Mouse (Mus musculus) lung, postnatal 25 days (tissue): ENCODE data around the gene Polr1c.

Experiments
- DNase-seq: peaks from one replicate; pipeline ENCODE4 v3.0.0; 2022; ENCODE audit warnings: low spot score

The Polr1c gene

DNA sequence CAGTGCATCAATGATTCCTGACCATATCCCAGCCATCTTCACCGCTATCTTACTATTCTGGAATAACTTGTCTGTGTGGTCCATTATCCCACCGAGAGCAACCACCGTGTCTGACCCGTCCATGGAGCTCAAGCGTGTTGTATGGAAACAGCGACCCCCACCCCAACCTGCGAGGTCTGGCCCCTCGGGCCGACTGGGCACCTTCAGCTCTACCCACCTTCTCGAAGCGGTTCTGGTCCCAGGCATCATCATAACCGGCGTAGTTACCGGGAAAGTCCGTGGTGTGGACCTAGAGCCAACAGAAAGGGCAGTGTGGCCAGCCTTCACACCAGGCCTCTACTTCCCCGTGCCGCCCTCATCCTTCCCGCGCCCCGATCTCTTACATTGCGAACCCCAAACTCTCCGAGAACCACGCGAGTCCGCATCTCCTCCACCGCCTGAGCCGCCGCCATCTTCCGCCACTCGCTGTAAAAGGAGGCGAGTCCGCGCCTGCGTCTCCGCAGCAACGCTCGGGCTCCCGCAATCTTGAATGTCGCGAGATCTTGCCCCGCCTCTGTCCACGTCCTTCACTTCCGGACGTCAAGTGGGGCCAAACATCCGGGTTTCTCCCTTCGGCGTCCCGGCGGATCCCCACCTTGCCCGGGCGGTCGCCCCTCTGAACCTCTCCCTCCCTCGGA lies at the start of gene Polr1c, which contains the start of gene Yipf3:
Polr1c (minus strand) TSS at position 543 of the 677 bp plus-strand sequence.
Yipf3 (plus strand) TSS at position 569 of the 677 bp plus-strand sequence.
- peak; percentile 97 for DNase-seq

DNA sequence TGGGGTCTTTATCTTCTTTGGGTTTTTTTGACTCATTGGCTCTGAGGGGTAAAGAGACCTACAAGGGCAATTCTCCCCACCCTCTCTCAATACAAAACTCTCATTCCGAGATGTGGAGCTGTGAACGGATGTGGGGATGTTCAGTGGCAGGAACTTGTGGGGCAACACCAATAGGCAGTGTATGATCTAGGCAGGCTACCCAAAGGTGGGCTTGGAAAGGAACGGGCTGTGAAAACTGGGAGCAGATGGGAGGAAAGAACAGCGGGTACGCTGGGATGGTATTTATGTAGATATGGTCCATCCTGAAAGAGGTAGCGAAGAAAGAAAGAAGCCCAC lies 49.1 kb upstream of the Polr1c start:
- no peak for DNase-seq

DNA sequence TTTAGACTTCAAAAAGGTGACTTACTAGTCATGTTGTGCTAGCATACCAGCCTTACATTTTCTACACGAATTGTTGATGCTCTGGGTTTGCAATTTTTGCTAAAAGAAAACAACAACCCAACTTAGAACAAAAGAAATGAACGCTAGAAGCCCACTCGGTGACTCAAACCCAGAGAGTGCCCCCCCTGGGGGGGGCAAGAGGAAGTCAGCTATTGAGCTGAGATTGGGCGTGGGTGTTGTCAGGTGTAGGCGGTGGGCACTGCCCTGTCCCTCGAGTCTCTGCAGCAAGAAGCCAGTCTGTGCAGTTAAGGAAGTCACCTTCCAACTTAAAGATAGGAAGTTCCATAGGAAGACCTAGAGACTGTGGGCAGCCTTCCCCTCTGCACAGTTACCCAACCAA lies 48.7 kb upstream of the Polr1c start:
- DNase-seq, result no peak

DNA sequence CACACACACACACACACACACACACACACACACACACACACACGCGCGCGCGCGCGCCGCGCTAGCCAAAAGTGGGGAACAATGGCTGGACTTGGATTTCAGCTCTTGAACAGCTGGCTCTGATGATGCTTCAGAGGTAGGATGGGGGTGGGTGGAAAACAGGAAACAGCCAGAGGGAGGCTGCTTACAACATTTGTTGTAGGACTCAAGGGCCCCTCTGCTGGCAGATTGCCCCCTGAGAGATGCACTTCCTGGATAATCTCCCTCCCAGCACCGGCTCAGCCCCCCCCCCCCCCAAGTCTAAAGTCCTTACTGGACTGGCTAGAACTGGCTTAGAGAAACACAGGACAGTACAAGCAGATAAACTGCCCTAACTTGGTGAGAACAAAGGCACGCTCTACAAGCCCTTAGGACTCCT lies 39.8 kb upstream of the Polr1c start:
- peak; percentile 23 for DNase-seq

DNA sequence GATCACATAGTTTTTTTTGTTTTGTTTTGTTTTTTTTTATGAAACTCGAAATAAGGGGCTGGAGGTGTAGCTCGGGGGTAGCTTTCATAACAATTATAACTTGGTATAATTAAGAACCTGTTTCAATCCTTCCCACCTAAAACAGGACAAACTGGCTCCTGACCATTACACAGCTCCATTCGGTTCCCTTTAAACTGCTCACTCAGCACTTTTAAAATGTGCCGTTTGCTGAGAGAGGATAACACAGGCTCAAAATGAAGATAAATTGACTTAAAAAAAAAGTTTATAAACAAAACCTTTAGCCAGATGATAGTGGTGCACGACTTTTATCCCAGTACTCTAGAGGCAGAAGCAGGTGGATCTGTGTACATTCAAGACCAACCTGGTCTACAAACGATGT lies 37.6 kb upstream of the Polr1c start:
- DNase-seq, result no peak

DNA sequence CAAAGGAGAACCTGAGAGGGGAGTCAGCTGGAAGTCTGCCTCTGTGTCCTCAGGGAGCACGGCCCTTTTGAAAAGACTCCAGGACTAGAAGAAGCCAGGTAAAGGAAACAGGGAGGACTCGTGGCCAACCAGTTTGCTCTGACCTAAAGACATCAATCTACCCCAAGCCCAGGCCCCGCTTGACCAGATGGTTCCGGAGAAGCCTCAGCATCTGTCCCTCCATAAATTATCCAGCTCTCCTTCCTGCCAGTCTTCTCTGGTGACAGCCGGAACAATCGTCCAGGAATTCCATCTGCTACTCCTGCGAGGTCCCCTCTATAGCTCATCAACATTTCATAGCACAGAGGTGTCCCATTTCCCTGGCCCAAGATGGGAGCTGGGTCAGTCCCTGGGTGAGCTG lies 36.8 kb upstream of the Polr1c start:
- no peak for DNase-seq

DNA sequence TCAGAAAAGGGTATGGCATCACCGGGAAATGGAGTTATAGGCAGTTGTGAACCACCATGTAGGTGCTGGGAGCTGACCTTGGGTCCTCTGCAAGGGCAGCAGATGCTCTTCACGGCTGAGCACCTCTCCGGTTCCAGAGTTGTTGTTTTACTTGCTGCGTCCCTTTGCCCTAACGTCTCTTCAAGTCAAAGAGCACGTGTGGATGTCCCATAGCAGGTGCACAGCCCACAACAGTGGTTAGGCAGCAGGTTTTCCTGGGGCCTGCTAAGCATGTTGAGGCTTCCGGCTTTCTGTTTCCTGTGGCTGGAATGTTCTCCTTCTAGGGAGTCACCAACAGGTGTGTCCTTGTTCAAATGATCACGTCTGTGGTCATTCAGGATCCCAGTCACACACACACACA lies 36.1 kb upstream of the Polr1c start:
- no peak for DNase-seq

DNA sequence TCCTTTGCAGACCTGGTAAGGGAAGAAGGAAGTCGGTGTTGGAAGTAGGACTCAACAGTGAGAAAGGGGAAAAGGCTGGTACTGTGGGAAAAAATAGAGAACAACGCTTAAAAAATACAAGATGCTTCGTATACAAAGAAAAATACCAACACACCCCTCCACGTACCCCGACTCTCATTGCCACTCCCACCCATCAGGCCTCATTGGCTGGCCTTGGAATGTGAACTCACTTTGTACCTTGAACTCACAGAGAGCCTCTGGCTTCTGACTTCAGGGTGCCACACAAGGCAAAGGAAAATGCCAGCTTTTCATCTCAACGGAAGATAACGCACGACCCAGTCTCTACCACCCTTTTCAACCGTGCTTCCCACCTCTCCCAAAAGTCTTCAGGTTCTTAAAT lies 35.3 kb upstream of the Polr1c start:
- no peak for DNase-seq

DNA sequence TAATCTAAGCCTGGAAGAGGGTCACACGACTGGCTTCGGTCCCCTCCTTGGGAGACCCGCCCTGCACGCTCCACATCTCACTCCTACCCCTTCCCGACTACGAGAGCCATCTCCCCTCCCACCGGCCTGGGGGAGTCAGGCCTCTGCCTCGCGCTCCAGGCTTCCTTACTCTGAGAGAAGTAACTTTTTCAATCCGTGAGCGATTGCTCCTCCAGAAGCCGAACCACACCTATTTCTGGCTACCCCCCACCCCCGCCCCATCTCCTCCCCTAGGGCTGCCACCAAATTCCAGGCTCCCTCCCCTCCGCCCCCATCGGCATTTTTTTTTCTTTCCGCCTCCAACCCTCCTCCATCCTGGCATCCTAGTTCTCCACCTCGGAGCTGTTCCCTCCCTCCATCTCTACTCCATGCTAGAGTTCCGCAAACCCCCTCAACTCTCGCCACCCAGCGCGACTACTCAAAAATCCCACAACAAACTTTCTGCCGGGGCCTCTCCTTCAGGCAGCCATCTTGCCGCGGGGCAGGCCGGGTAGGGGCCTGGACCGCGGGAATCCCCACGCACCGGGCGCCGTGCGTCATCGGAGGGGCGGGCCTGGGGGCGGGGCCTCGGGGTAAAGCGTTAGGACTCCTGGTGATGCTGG lies 34.7 kb upstream of the Polr1c start, which contains the start of gene Tjap1:
Tjap1 (minus strand) TSS at position 544 of the 641 bp plus-strand sequence.
- DNase-seq, result peak; percentile 80

DNA sequence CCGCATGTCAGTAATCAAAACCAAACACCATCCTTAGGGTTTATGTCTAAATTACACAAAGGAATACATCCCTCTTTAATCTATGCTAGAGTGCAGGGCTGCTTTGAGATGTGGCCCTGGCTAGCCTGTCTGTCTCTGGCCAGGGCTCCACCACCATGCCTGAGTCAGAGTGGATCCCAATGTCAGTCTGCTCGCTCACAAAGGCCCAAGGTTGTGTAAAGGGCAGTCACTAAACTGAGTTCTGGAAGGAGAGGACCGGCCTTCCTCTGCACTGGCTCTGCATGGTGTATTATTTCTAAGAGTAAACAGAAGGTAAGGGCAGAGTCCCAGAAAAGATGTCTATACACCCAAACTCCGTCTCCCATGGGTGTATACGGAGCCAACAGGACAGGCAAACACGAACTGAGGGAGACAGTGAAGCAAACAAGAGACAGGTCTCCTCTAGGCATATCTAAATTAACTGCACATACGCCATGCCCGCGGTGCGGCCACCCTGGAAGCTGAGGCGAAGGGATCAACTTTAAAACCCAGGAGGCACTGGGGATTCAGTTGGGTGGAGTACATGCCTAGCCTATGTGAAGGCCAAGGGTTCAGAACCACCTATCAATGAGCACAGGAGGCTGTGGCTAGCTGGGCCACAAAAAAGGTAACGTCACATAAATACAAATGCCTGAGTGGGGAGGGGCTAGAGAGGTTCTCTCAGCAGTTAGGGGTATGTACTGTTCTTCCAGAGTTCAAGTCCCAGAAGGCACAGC lies 30.3 kb upstream of the Polr1c start:
- no peak for DNase-seq

DNA sequence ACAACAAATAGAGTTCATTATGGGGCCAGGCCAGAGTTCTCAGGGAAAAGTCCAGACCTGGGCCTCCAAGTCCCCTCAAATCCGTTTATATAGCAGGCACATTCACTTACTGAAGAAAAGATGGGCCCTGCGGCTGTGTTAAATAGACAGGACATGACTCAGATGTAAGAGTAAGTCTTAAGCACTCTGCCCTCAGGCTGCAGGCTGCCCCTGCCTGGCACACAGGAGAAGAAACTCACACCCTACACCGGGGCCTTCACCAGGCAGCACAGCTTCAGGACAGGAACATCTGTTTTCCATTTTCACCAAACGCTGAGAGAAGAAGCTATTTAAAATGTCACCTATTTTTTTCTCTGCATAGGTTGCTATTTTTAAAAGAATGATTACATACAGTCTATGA lies 29.7 kb upstream of the Polr1c start:
- DNase-seq, result no peak

DNA sequence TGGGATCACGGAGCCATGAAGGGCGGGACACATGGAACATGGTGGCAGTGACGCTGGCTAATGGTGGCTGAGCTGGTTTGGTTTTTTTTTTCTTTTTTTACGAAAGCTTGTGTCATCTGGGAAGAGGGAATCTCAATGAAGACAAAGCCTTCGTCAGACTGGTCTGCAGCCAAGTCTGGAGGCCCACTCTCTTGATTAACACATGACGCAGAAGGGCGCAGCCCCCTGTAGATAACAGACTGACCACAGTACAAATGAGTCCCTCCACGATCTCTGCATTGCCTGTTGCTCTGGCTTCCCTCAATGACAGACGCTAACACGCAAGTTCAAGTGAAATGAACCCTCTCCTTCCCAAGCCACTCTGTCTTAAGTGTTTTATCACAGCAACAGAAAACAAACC lies 27.7 kb upstream of the Polr1c start:
- DNase-seq, result no peak

DNA sequence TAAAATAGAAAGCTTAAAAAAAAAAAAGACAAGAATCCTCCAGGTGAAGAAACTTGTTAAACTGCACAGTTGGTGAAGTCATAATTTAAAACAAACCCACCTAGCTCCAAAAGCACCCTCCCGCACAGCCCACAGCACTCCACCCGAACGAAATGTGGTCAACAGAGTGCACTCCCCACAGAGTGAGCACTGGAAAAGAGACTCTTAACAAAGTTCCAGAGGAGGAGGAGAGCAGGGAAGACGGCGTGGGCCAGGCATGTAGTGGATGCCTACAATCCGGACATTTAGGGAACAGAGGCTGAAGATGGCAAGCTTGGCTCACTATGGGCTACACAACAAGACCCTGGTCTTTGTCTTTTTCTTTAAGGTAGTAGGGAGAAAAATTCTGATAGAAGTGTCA lies 27.2 kb upstream of the Polr1c start:
- DNase-seq, result no peak

DNA sequence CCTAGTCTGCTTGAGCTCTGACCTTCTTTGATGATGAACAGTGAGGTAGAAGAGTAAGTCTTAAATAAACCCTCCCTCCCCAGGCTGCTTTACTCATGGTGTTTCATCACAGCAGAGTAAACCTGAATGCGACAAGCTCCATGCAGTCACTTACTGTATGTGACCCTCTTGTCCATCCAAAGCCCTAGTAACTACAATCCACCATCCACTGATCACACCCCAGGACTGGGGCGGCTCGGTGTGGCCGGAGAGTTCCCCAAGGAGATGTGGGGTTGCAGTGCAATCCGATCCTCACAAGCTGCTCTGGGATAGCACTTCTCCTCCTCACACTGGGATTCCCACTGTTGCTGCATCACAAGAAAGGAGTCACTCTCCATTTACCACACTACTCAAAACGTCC lies 26.6 kb upstream of the Polr1c start:
- no peak for DNase-seq

DNA sequence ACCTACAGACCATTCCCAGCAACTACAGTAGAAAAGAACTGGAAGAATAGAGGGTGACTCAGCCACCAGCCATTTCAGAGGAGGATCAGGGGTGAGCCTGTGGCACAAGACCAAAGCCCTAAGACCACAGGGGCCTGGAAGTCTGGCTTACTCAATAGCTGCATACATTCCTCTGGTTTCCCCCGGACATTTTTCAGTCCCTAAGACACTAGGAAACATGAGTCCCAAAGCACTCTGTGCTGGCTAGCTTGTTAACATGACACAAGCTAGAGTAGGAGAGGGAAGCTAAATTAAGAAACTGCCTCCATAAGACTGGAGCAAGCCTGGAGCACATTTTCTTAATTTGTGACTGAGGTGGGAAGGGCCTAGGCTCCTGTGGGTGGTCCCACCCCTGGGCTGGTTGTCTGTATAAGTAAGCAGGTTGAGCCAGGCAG lies 26.0 kb upstream of the Polr1c start:
- no peak for DNase-seq

DNA sequence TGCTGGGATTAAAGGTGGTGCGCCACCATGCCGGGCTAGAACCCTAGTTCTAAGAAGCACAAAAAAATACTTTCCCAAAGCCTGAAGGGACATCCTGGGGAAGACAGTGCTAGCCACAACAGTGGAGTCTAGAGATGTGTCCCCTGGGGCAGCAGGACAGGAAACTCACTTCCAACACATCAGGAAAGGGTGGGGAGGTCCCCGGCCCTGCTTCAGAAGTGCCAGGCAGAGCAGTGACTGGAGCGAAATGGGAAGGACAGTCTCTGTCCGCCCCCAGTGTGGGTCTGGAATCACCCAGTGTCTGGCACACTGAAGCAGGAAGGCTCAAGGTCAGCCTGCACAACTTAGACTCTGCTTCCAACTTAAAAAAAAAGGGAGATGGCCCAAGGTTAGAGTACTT lies 24.8 kb upstream of the Polr1c start:
- no peak for DNase-seq

DNA sequence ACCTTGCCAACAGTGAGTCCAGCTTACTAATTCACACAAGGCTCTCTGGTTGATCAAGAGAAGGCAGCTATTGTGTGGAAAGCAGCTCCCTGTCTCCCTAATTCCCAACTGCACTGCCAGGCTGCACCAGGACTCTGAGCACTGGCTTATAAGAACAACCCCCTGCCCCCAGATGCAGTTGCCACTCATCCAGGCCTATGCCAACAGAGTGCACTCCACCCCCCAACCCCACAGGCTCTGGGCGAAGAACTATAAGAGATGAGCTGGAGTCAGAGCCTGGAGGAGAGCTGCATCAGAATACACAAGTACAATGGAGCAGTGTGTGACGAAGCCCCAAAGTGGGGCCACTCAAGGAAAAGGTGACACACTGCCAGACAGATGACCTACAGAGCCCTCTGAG lies 24.2 kb upstream of the Polr1c start:
- DNase-seq, result no peak

DNA sequence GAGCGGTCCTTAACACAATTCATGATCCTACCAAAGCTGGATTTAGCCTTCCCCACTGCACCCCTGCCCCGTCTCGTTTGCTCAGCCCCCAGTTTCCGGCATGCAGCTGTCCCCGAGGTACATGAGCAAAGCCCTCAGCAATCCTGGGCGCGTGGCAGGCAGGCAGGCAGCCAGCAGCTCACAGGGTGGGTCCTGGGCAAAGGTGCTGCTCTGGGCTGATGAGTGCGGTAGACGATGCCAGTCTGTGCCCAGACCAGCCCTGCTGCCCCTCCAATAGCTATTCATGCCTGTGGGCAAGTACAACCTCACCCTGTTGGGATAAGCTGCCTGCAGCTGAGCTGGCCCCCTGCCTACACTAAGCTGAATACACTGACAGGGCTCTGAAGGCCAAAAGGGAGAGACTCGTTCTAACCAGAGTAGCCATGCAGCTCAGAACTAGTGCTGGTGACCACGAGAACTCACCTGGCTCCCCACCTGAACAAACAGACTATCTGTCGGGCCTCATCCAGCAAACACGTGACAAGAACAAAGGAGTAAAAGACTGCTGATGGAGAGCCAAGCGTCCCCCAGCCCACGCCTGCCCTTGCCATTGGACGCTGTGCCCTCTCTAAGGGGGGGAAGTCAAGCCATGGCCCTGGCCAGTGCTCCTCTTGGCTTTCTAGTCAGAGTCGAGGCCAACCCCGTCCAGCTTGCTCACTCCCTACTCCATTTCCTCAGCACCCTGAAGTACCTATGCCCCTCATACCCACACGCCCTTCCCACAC lies 22.1 kb upstream of the Polr1c start:
- DNase-seq, result no peak

DNA sequence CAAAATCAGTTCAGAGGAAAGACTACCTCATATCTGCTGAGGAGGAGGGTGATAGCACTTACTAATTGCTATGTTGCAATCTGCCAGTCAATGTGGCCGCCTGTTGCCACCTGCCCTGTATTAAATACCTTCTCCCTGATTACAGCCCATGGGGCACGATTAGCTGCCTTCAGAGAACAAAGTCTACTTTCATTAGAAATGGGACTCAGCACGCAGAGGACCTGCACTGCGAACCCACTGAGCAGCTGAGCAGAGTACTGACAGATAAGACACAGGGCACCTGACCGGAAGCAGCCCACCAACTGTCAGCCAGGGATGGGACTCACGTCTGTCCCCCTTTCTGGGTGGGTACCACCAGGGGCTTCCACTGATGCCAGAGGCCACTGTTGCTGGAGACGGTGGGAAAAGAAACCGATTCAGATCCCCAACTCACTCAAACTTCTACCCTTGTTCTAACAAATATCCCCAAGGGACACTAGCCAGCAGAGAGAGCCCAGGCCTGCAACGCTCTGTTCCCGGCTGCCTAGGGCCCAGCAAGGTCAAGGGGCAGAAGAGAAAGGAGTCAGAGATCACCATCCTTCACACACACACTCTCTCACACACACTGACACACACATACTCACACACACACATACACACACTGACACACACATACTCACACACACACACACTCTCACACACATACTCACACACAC lies 20.3 kb upstream of the Polr1c start:
- no peak for DNase-seq

DNA sequence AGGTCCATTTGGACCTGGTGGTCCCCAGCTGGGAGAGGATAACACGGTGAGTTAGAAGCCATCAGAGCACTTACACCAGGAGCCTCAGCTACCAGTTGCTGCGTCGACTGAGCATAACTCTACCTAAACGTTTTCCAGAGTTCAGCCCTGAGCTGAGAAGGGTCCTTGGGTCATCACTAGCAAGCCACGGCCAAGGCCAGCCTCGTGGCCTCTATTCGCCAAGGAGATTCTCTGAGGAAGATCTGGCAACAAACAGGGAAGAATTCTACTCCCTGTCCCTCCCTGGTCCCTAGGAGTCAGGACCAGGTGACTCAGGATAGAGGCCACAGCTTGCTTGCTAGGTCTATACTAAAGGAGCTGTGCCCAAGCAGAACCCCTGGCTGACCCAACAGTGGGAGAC lies 19.7 kb upstream of the Polr1c start:
- no peak for DNase-seq

DNA sequence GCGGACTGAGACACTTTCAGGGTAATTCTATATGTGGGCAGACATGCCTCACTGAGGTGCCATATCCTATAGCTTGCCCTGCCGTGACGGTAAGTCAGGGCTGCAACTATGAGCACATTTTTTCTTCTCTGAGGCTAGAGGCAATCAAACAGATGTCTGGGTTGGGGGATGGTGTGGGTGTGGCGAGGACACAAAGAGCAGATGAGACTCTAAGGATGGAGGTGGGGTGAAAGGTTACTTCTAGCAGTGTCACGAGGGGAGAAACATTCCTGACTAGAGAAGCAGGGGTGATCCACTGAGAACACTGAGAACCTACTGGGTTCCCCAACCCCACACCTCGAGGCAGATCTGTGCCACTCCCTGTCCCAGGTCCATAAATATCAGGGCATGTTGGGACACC lies 19.1 kb upstream of the Polr1c start:
- DNase-seq, result no peak
